25 mouse cellular contexts compared by ENCODE assay signal in genomic region chr19:37443631-37444140, GRCm38 (mm10). TPM values are rescaled to one million over a fixed set of nuclear protein-coding genes. Genes with fewer than 3 reads are reported as not detected.
DNase-seq lines count a peak whose midpoint lies in the region; ATAC-seq lines count a peak whose summit lies in the region.
"Had no signal": no experiment of that assay in that cellular context is flagged by ENCODE, and none has a peak within 500 bp of the region (broad histone marks: within the 10 kb centered on the region; RNA-seq: fewer than 3 reads in every experiment).

No protein-coding gene starts in this region.

- WGBS in liver, embryonic 12.5 days (ENCODE audit: insufficient replicate concordance) = 11% methylated on average over 4 of the region's 4 CpGs

- H3K9me3 ChIP-seq in liver, embryonic 12.5 days (replicated peaks) = no peaks in the 10 kb centered on the region
- H3K9me3 ChIP-seq: embryonic facial prominence, embryonic 13.5 days; heart, embryonic 10.5 days; hindbrain, embryonic 15.5 days; intestine, embryonic 15.5 days; kidney, embryonic 15.5 days; lung, embryonic 15.5 days had no signal

- no peak overlapping the region for H3K4me3 ChIP-seq in liver, embryonic 12.5 days
- H3K4me3 ChIP-seq: embryonic facial prominence, embryonic 13.5 days; heart, embryonic 10.5 days; hindbrain, embryonic 15.5 days; intestine, embryonic 15.5 days; kidney, embryonic 15.5 days; layer of hippocampus, adult 2 months; lung, embryonic 15.5 days had no signal

- H3K27ac ChIP-seq in liver, embryonic 12.5 days = no peak overlapping the region
- H3K27ac ChIP-seq: embryonic facial prominence, embryonic 13.5 days; heart, embryonic 10.5 days; hindbrain, embryonic 15.5 days; intestine, embryonic 15.5 days; kidney, embryonic 15.5 days; layer of hippocampus, adult 2 months; lung, embryonic 15.5 days had no signal

- peaks cover 26% of the 10 kb centered on the region for H3K4me1 ChIP-seq in liver, embryonic 12.5 days
- H3K4me1 ChIP-seq: embryonic facial prominence, embryonic 13.5 days; heart, embryonic 10.5 days; hindbrain, embryonic 15.5 days; intestine, embryonic 15.5 days; kidney, embryonic 15.5 days; lung, embryonic 15.5 days had no signal

- H3K36me3 ChIP-seq in liver, embryonic 12.5 days = peaks cover 6% of the 10 kb centered on the region; the same call in 1 of the 2 replicates
- H3K36me3 ChIP-seq: embryonic facial prominence, embryonic 13.5 days; heart, embryonic 10.5 days; hindbrain, embryonic 15.5 days; intestine, embryonic 15.5 days; kidney, embryonic 15.5 days; lung, embryonic 15.5 days had no signal

- peaks cover 32% of the 10 kb centered on the region for H3K27me3 ChIP-seq in liver, embryonic 12.5 days (replicated peaks)

- no peak overlapping the region for H3K9ac ChIP-seq in liver, embryonic 12.5 days
- H3K9ac ChIP-seq: embryonic facial prominence, embryonic 13.5 days; hindbrain, embryonic 15.5 days; intestine, embryonic 15.5 days; kidney, embryonic 15.5 days; lung, embryonic 15.5 days had no signal

- DNase-seq in adrenal gland, postnatal 14 days = peak; percentile 43
- DNase-seq in adrenal gland, adult 18-20 months (ENCODE audit: low spot score in 2 of 2) = no peak
- DNase-seq in liver = peak; percentile 9
- no peak for DNase-seq in right cerebral cortex, adult 2 months (ENCODE audit: low spot score in 2 of 2)
- DNase-seq in right cerebral cortex, postnatal 14 days = no peak
- DNase-seq: B cell, adult 2 months; cerebellum, adult 9-11 months; gastrocnemius, postnatal 36 days; heart, postnatal 10 days; lung, postnatal 4 days; right cerebral cortex, adult 18-20 months; spleen, adult 18-20 months; thymus, adult 18-20 months; thymus, postnatal 4 days had no signal

- no peak overlapping the region for H3K4me2 ChIP-seq in liver, embryonic 12.5 days
- H3K4me2 ChIP-seq: embryonic facial prominence, embryonic 13.5 days; hindbrain, embryonic 15.5 days; intestine, embryonic 15.5 days; kidney, embryonic 15.5 days; lung, embryonic 15.5 days; midbrain, embryonic 11.5 days had no signal

- ATAC-seq in liver, embryonic 12.5 days = no peak
- ATAC-seq in hematopoietic stem cell, adult 5-6 weeks (replicated peaks in 1 of 2; ENCODE audit: insufficient read depth in 1 of 2, low FRiP score in 2 of 2, low TSS enrichment in 1 of 2, low read depth in 1 of 2, poor library complexity in 2 of 2, severe bottlenecking in 2 of 2) = 0 out of 4 replicates have a peak, but pooled peaks have one; percentile 18 to 42
- ATAC-seq: forebrain, embryonic 16.5 days; intestine, embryonic 15.5 days had no signal

RNA-seq across cellular contexts. Expression of gene Hhex, which starts 9.1 kb away (rescaled TPM):
- 28.5 and 33.8 TPM in 2 replicates for total RNA-seq in adrenal gland, postnatal 14 days (2021)
- 10 to 100 TPM; 36.9 to 43.4 TPM for total RNA-seq in adrenal gland, adult 18-20 months (2021)
- polyA plus RNA-seq in liver, embryonic 12.5 days (2016; fragmentation: Nextera tagmentation; extraction: Ambion mirVana) = 38.9 and 39.8 TPM in 2 replicates
- total RNA-seq in hematopoietic stem cell, adult 5-6 weeks (2017) = 61.1 and 65.7 TPM in 2 replicates

Comparison
In these comparisons a context has a peak if more than half of its experiments do, and no peak if none do; other contexts are left out.
1. DNase-seq: peak in adrenal gland, postnatal 14 days (single experiment) and liver (single experiment); none in adrenal gland, adult 18-20 months (0 of 2), right cerebral cortex, adult 2 months (0 of 2) and right cerebral cortex, postnatal 14 days (single experiment).